Mouse (Mus musculus): ENCODE results near the gene Cgref1. TPM values are rescaled to one million over a fixed set of nuclear protein-coding genes. Genes with fewer than 3 reads are reported as not detected.
A peak's percentile ranks its signal among the peaks of the same experiment; 100 is the strongest.

Cgref1 gene
- 1 to 10 TPM; 2.8 to 5.1 TPM for total RNA-seq (2021)
- long read RNA-seq, experiment 1, transcript Cgref1-201 (6 exons, 1,442 nt): major isoform, 12 of 14 reads
- long read RNA-seq, experiment 1, partial matches to known transcripts: 1 of 14 reads
- long read RNA-seq, experiment 1, other reads (novel, unspliced or antisense): 1 of 14 reads
- long read RNA-seq, experiment 2, transcript Cgref1-201 (6 exons, 1,442 nt): major isoform, 15 of 17 reads
- long read RNA-seq, experiment 2, partial matches to known transcripts: 0 of 17 reads
- long read RNA-seq, experiment 2, other reads (novel, unspliced or antisense): 2 of 17 reads

GRCm38 (mm10) chr5:30944956-30945781 is at the start of gene Cgref1:
Gene Cgref1 (minus strand): TSS chr5:30945591.
- DNase-seq: peak; percentile 79

GRCm38 (mm10) chr5:30994074-30994473 is 48.7 kb upstream of the Cgref1 start:
- DNase-seq: no peak

- DNase-seq: no peak
Measured at GRCm38 (mm10) chr5:30992980-30993676, 47.7 kb upstream of the Cgref1 start.

- DNase-seq: no peak
Measured at GRCm38 (mm10) chr5:30982357-30982756, 37.0 kb upstream of the Cgref1 start.

GRCm38 (mm10) chr5:30974870-30975656 is 29.7 kb upstream of the Cgref1 start:
- DNase-seq: peak; percentile 74

GRCm38 (mm10) chr5:30969440-30969839 is 24.0 kb upstream of the Cgref1 start:
- DNase-seq: no peak

- DNase-seq: peak; percentile 42
Measured at GRCm38 (mm10) chr5:30968416-30968815, 23.0 kb upstream of the Cgref1 start, which contains the start of gene Tcf23. Gene Tcf23 (plus strand): TSS chr5:30968662.

- DNase-seq: no peak
Measured at GRCm38 (mm10) chr5:30966189-30966588, 20.8 kb upstream of the Cgref1 start.

GRCm38 (mm10) chr5:30963916-30964315 is 18.5 kb upstream of the Cgref1 start:
- DNase-seq: no peak

- DNase-seq: no peak
Measured at GRCm38 (mm10) chr5:30961545-30962505, 16.4 kb upstream of the Cgref1 start.

- DNase-seq: no peak
Measured at GRCm38 (mm10) chr5:30960814-30961213, 15.4 kb upstream of the Cgref1 start.

- DNase-seq: peak; percentile 99
Measured at GRCm38 (mm10) chr5:30959966-30960501, 14.6 kb upstream of the Cgref1 start, which contains the start of gene Preb. Gene Preb (minus strand): TSS chr5:30960361.

- peak; percentile 35 for DNase-seq
Measured at GRCm38 (mm10) chr5:30959198-30959854, 13.9 kb upstream of the Cgref1 start.

GRCm38 (mm10) chr5:30957891-30958290 is 12.5 kb upstream of the Cgref1 start:
- no peak for DNase-seq

- DNase-seq: no peak
Measured at GRCm38 (mm10) chr5:30955751-30956150, 10.4 kb upstream of the Cgref1 start.

GRCm38 (mm10) chr5:30954556-30954955 is 9.2 kb upstream of the Cgref1 start:
- no peak for DNase-seq

GRCm38 (mm10) chr5:30954065-30954464 is 8.7 kb upstream of the Cgref1 start:
- DNase-seq: no peak

- no peak for DNase-seq
Measured at GRCm38 (mm10) chr5:30952551-30952950, 7.2 kb upstream of the Cgref1 start.

- DNase-seq: no peak
Measured at GRCm38 (mm10) chr5:30951706-30952105, 6.3 kb upstream of the Cgref1 start.

- DNase-seq: no peak
Measured at GRCm38 (mm10) chr5:30950922-30951321, 5.5 kb upstream of the Cgref1 start.
